Mouse (Mus musculus) lung, postnatal 0 days (tissue): ENCODE measurements around the gene Mei4. TPM values are rescaled to one million over a fixed set of nuclear protein-coding genes. Genes with fewer than 3 reads are reported as not detected.

ENCODE experiments used
- ATAC-seq: fragments of 200-750 bp; cut with Nextera tagmentation; 2 replicates; pipeline ENCODE4 v1.8.0; 2017; ENCODE audit warnings: moderate library complexity
- DNase-seq: peaks from one replicate; pipeline ENCODE4 v3.0.0-alpha.2; 2016; ENCODE audit warnings: low spot score
- H3K27ac ChIP-seq: fragments of 300-500 bp; sonication (generic); 2 replicates; pipeline ENCODE4 v1.5.1; 2014; ENCODE audit warnings: antibody characterized with exemption, mild to moderate bottlenecking, low read length, mixed read lengths
- H3K27me3 ChIP-seq: fragments of 300-500 bp; sonication (generic); replicated peaks from 2 replicates; pipeline ENCODE4 v1.6.1; 2014; ENCODE audit warnings: low read length, mixed read lengths; ENCODE audit not compliant: insufficient read depth
- H3K36me3 ChIP-seq: fragments of 300-500 bp; sonication (generic); 2 replicates; pipeline ENCODE4 v1.6.1; 2014; ENCODE audit warnings: low read length, mixed read lengths; ENCODE audit not compliant: insufficient read depth
- H3K4me1 ChIP-seq: fragments of 300-500 bp; sonication (generic); 2 replicates; pipeline ENCODE4 v1.6.1; 2014; ENCODE audit warnings: antibody characterized with exemption, low read depth, low read length, mixed read lengths; ENCODE audit not compliant: insufficient read depth
- H3K4me2 ChIP-seq: fragments of 300-500 bp; sonication (generic); replicated peaks from 2 replicates; pipeline ENCODE4 v1.6.1; 2014; ENCODE audit warnings: low read depth, mild to moderate bottlenecking, low read length, moderate library complexity, mixed read lengths
- H3K4me3 ChIP-seq: fragments of 300-500 bp; sonication (generic); 2 replicates; pipeline ENCODE4 v1.5.1; 2014; ENCODE audit warnings: low read depth, low read length
- H3K9ac ChIP-seq: fragments of 300-500 bp; sonication (generic); replicated peaks from 2 replicates; pipeline ENCODE4 v1.6.1; 2014; ENCODE audit warnings: low read depth, mild to moderate bottlenecking
- H3K9me3 ChIP-seq: fragments of 300-500 bp; sonication (generic); 2 replicates; pipeline ENCODE4 v1.6.1; 2016; ENCODE audit warnings: low read length, mixed read lengths
- CTCF ChIP-seq: IDR thresholded peaks from 2 replicates; pipeline ENCODE4 v1.5.1; 2016; ENCODE audit warnings: antibody characterized with exemption, mild to moderate bottlenecking
- EP300 ChIP-seq: IDR thresholded peaks from 2 replicates; pipeline ENCODE4 v1.6.1; 2016; ENCODE audit warnings: antibody characterized with exemption, mild to moderate bottlenecking, control low read depth
- WGBS: fragments of 180-500 bp; shearing (Covaris S2); extraction: QIAGEN DNeasy Blood & Tissue Kit; methylation state at CpG from one replicate; pipeline ENCODE4 v1.1.7; 2014; 5-methylcytosine and 5-hydroxymethylcytosine counted together
- polyA plus RNA-seq: library from polyadenylated mRNA; unstranded; fragments of >200 nt; fragmentation: Nextera tagmentation; extraction: Ambion mirVana; gene quantifications from 2 replicates; pipeline ENCODE4 v1.2.1, GENCODE M21; 2015

Mei4 gene
- polyA plus RNA-seq, 1 experiment from 2014 or later = 0.12 TPM

DNA sequence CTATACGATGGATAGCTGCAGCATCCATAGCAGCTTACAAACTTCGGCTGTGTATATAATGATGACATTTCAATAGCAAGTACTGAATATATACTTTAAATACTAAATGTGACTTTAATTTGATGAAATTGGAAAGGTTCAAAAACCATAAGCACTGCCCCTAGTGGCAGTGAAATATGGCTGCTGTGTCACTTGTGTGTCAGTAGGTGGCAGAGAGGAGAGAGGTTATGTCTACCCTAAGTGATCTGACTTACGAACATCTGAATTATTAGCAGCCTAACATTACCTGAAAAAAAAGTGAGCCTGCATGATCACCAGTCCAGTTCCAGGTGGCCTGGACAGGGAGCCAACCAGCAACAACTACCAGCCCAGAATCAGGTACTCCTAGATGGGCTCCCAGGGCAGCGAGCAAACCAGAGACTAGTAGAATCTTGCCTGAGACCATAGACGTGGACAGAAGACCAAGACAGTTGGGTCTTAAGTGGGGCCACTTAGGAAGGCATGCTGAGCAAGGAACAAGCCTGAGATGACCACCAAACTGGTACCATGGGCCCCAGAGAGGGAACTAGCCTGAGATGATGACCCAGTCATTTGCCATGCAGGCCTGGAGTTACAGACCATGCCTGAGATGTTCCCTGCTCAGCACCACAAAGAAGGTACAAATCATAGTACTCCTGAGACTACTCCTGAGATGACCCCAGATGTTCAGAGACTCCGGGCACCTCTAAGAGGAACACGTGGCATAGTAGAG, 384.4 kb downstream of the Mei4 start:
- Histone ChIP-seq H3K9me3 (no peaks in the 10 kb centered on the region), H3K36me3 (no peaks in the 10 kb centered on the region), H3K4me2 (no peak overlapping the region), H3K27ac (no peak overlapping the region), H3K4me1 (no peaks in the 10 kb centered on the region), H3K4me3 (no peak overlapping the region), H3K27me3 (no peaks in the 10 kb centered on the region), H3K9ac (no peak overlapping the region)
- WGBS = 72% methylated on average over 7 of the region's 7 CpGs
- ATAC-seq = no peak
- TF ChIP-seq CTCF (peak; percentile 70), EP300 (no peak)
- no peak for DNase-seq

Other genes starting within 250 kb of the Mei4 start
- 0.10 and 0.16 TPM in 2 replicates for gene Htr1b, start 229.8 kb upstream of the Mei4 start, polyA plus RNA-seq